In genomic region chr3:108660941-108661340, GRCm38 (mm10) we compare ENCODE assay signal across 15 mouse cellular contexts. TPM values are rescaled to one million over a fixed set of nuclear protein-coding genes. Genes with fewer than 3 reads are reported as not detected.
DNase-seq lines count a peak whose midpoint lies in the region; TF ChIP-seq lines count a peak whose summit lies in the region.
"Had no signal": no experiment of that assay in that cellular context is flagged by ENCODE, and none has a peak within 500 bp of the region (broad histone marks: within the 10 kb centered on the region; RNA-seq: fewer than 3 reads in every experiment).

No protein-coding gene starts in this region.

- intact Hi-C loops in heart, postnatal 36 days (cut with DNase I), result no loop called here

- no peak overlapping the region for H3K27ac ChIP-seq in ES-Bruce4 (ENCODE audit: insufficient read depth, low read length)
- H3K27ac ChIP-seq in cerebellum, adult 2 months (ENCODE audit: insufficient read depth, low read length), result no peak overlapping the region
- H3K27ac ChIP-seq: embryonic facial prominence, embryonic 13.5 days; forebrain, embryonic 15.5 days; liver, embryonic 13.5 days had no signal

- H3K9ac ChIP-seq in ES-Bruce4 (ENCODE audit: low read depth, poor library complexity, severe bottlenecking), result no peak overlapping the region
- H3K9ac ChIP-seq: embryonic facial prominence, embryonic 13.5 days; forebrain, embryonic 15.5 days; liver, embryonic 13.5 days had no signal

- WGBS in lung, adult 2 months, result 86% methylated on average over 1 of the region's 1 CpGs
- 74% methylated on average over 1 of the region's 1 CpGs for WGBS in cerebellum, adult 2 months

- TF ChIP-seq CTCF in lung, adult 2 months (IDR thresholded peaks at IDR 0.05; ENCODE audit: insufficient read depth, low read length), result 0 out of 2 replicates have a peak, but pooled peaks have one; percentile 22
- peak; percentile 50 for TF ChIP-seq CTCF in ES-Bruce4 (IDR thresholded peaks at IDR 0.05; ENCODE audit: low read depth, low read length)
- TF ChIP-seq CTCF in cerebellum, adult 2 months (IDR thresholded peaks at IDR 0.05; ENCODE audit: borderline replicate concordance, insufficient read depth, low read depth, low read length), result no peak

- no peaks in the 10 kb centered on the region for H3K9me3 ChIP-seq in ES-Bruce4 (replicated peaks; ENCODE audit: control insufficient read depth, insufficient read depth, low read length, poor library complexity, severe bottlenecking)
- H3K9me3 ChIP-seq: embryonic facial prominence, embryonic 13.5 days; forebrain, embryonic 15.5 days had no signal

- H3K4me1 ChIP-seq in lung, adult 2 months (ENCODE audit: control insufficient read depth, insufficient read depth, low read length), result no peaks in the 10 kb centered on the region
- H3K4me1 ChIP-seq in ES-Bruce4 (ENCODE audit: control insufficient read depth, insufficient read depth, low read length), result no peaks in the 10 kb centered on the region
- no peaks in the 10 kb centered on the region for H3K4me1 ChIP-seq in cerebellum, adult 2 months (ENCODE audit: control insufficient read depth, insufficient read depth, low read length)
- H3K4me1 ChIP-seq: embryonic facial prominence, embryonic 13.5 days; forebrain, embryonic 15.5 days; liver, embryonic 13.5 days had no signal

- TF ChIP-seq POLR2A in lung, adult 2 months (IDR thresholded peaks at IDR 0.05; ENCODE audit: borderline replicate concordance, extremely low read depth, low read depth, low read length), result no peak
- TF ChIP-seq POLR2A in ES-Bruce4 (IDR thresholded peaks at IDR 0.05; ENCODE audit: insufficient read depth, low read length), result no peak
- TF ChIP-seq POLR2A in cerebellum, adult 2 months (IDR thresholded peaks at IDR 0.05; ENCODE audit: borderline replicate concordance, insufficient read depth, low read length), result no peak

- H3K27me3 ChIP-seq in ES-Bruce4 (ENCODE audit: control insufficient read depth, insufficient read depth, low read length, poor library complexity, severe bottlenecking), result no peaks in the 10 kb centered on the region
- no peaks in the 10 kb centered on the region for H3K27me3 ChIP-seq in cerebellum, adult 2 months (ENCODE audit: control insufficient read depth, insufficient read depth, low read length)
- H3K27me3 ChIP-seq: embryonic facial prominence, embryonic 13.5 days; forebrain, embryonic 15.5 days; liver, embryonic 13.5 days; megakaryocyte, embryonic 14.5 days had no signal

- DNase-seq in heart, adult 11 months, result peak; percentile 42
- no peak for DNase-seq in heart, postnatal 36 days
- no peak for DNase-seq in lung, adult 2 months
- DNase-seq in lung, adult 18-20 months, result no peak
- peak; percentile 36 for DNase-seq in induced T-regulatory cell, adult 2 months (ENCODE audit: low read depth)
- no peak for DNase-seq in cerebellum, adult 2 months
- DNase-seq in gastrocnemius, postnatal 4 days (ENCODE audit: low spot score in 2 of 2), result no peak
- DNase-seq: cerebellum, adult 9-11 months; heart, postnatal 10 days; kidney, postnatal 4 days; liver, embryonic 13.5 days had no signal

- peaks cover 10% of the 10 kb centered on the region for H3K36me3 ChIP-seq in ES-Bruce4 (ENCODE audit: control insufficient read depth, insufficient read depth, low read length, poor library complexity, severe bottlenecking)

- H3K4me3 ChIP-seq in lung, adult 2 months (replicated peaks; ENCODE audit: extremely low read depth, low read depth, low read length), result no peak overlapping the region
- no peak overlapping the region for H3K4me3 ChIP-seq in ES-Bruce4 (ENCODE audit: low read depth, low read length)
- H3K4me3 ChIP-seq in cerebellum, adult 2 months (replicated peaks; ENCODE audit: insufficient read depth, low read depth, low read length), result no peak overlapping the region
- H3K4me3 ChIP-seq: embryonic facial prominence, embryonic 13.5 days; forebrain, embryonic 15.5 days; liver, embryonic 13.5 days; megakaryocyte, embryonic 14.5 days had no signal

- TF ChIP-seq EP300 in ES-Bruce4 (IDR thresholded peaks at IDR 0.05; ENCODE audit: insufficient read depth, low read depth, low read length), result no peak

RNA-seq across cellular contexts. Expression of gene Clcc1, which starts 7.2 kb away (rescaled TPM):
- 10 to 100 TPM; 43.0 to 49.1 TPM for total RNA-seq in heart, postnatal 36 days (2021)
- polyA plus RNA-seq in lung, adult 2 months (2012; rRNA removed), result 35.2 and 50.0 TPM in 2 replicates
- polyA plus RNA-seq in ES-Bruce4 (2011; ENCODE audit: insufficient read depth, insufficient read length, low read depth, missing spikeins), result 22.6 and 25.2 TPM in 2 replicates
- polyA plus RNA-seq in cerebellum, adult 2 months (2012; rRNA removed), result 47.2 and 52.2 TPM in 2 replicates
- total RNA-seq in gastrocnemius, postnatal 4 days (2021), result 10 to 100 TPM; 38.2 to 45.0 TPM

Comparison
In these comparisons a context has a peak if more than half of its experiments do, and no peak if none do; other contexts are left out.
1. DNase-seq: peak in heart, adult 11 months (single experiment) and induced T-regulatory cell, adult 2 months (single experiment); none in heart, postnatal 36 days (0 of 2), lung, adult 2 months (single experiment), lung, adult 18-20 months (0 of 2), cerebellum, adult 2 months (0 of 2) and gastrocnemius, postnatal 4 days (0 of 2).